Mouse (Mus musculus) spleen, postnatal 10 days (tissue): ENCODE measurements around the gene Sh3pxd2a.

Experiments used
- DNase-seq, 2 experiments: peaks; one replicate each; pipeline ENCODE4 v3.0.0; 2021 to 2022; ENCODE audit warnings: low spot score in 2 of 2

The Sh3pxd2a gene

DNA sequence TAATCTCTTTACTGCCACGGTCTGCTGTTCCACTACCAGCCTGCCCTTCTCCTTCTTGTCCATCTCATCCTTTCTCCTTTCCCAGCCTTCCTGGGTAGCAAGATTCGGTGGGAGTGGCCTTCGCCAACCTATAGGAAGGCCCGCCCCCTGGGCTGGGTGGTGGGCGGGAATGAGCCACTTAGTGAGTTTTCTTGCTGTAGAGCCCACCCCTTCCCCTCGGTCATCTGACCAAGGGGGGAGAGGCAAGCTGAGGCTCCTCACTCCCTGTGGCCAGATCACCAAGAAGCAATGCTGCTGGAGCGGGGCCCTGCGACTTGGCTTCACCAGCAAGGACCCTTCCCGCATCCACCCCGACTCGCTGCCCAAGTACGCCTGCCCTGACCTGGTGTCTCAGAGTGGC, 224.1 kb downstream of the Sh3pxd2a start:
- DNase-seq = no peak

DNA sequence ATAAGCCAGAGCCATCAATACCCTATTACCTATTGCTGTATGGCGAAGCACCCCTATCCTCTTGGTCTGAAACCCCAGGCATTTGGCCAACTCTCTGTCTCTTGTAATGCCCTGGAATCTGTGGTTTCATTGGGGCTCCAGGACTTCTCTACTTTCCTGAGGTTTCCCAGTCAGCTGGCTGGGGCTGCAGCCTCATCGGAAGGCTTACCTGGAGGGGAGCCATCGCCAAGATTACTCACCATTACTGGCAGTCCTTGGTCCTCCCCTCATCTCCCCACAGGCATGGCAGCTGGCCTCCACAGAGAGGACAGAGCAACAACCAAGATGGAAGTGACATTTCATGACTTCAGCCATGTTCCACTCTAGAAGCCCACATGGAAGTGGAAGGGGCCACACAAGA, 231.1 kb downstream of the Sh3pxd2a start:
- no peak for DNase-seq

DNA sequence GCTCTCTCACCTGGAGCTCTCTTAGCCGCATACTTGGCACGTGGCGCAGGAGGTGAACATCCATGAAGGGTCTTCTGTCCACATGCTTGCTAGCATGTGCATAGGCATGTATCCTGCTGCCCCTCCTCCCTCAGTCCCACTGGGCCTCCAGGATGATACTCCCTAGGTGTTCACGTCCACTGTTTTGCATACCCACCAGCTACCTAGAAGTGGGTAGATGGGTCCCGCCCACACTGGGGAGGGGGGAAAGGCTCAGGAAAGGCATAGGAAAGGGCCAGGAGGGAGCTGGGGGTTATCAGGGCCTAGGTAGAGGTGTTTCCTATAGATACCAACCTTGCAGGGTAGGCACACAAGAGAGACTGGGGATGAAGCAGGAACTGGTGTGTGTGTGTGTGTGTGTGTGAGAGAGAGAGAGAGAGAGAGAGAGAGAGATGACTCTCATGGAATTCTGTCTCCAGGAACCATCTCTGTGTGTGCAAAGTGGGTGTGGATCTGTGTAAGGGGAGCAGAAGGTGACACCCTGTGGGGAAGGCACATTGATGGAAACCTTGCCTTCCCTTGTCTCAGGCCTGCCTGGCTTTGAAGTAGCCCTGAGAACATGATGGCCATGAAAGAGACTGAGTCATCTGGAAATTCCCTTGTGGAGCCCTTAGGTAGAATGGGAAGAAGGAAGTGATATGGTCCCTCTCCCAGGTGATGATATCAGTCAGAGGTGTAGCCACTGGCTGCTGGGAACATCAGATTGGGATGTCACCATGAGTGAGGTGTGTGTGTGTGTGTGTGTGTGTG, 231.9 kb downstream of the Sh3pxd2a start:
- DNase-seq = no peak

DNA sequence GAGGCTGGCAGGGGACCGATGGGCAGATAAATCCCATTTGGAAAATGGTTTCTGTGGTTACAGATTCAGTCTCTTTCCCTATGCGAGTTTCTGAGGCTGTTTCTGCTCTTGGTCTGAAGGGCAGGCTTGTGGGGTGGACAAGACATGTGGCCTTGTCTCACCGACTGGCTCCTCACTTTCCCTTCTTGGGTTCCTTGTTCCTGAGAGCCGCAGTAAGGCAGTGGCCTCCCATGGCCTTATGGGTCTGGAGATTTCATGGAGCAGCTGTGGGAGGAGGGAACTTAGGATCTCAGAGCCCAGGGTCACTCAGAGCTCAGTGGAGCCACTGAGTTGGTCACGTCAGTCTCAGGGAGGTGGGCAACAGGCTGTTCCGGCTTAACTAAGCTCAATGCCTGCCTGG, 232.8 kb downstream of the Sh3pxd2a start:
- no peak for DNase-seq

DNA sequence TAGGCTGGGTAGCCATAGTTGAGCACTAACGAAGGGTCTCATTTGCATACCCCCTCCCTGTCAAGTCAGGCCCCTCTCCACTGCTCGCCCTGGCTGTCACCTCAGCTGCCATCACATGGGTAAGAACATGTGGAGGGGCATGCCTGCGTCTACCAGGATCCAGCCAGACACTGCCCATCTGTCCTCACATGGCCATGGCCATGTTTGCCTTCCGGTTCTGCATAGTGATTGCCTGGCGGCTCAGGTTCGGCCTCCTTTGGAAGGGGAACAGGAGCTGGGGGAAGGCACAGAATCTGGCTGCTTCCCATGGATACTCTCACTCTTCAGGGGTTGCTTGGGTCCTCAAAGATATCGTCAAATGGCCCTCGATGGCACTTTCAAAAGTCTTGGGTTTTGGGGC, 233.5 kb downstream of the Sh3pxd2a start:
- no peak for DNase-seq

DNA sequence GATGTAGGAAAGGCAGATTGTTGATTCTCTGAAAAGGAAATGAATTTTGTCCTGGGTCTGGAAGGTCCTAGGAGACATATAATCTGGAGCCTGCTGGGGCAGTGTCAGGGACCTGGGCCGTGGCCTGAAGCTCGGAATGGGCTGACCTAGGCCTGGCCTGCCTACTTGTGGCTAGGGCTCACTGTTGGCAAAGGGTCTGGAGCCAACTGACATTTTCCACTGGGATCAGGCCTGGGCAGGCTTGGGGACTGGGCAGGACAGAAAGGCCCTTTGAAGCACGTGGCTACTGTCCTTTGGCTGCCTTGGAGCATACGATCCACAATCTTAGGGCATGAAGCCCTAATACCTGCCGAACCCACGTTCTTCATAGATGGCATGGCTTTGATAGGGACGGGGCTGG, 234.1 kb downstream of the Sh3pxd2a start:
- DNase-seq = no peak

DNA sequence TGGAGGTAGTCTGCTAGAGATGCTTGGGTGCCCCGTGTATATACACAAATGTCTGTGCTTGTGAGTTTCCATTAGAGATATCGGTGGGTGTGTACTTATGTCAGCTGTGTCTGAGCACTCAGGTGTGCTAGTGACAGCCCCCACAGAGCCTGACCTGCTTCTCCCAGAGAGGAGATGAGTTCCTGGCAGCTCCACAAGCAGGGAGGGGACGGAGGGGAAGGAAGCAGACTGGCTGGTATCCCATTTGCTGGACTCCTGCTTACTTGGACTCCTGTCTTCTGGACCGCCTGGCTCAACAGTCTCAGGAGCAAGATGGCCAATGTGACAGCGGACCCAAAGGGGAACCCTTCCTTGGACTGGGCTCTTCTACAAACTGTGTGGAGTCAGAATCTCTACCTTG, 234.7 kb downstream of the Sh3pxd2a start:
- no peak for DNase-seq

DNA sequence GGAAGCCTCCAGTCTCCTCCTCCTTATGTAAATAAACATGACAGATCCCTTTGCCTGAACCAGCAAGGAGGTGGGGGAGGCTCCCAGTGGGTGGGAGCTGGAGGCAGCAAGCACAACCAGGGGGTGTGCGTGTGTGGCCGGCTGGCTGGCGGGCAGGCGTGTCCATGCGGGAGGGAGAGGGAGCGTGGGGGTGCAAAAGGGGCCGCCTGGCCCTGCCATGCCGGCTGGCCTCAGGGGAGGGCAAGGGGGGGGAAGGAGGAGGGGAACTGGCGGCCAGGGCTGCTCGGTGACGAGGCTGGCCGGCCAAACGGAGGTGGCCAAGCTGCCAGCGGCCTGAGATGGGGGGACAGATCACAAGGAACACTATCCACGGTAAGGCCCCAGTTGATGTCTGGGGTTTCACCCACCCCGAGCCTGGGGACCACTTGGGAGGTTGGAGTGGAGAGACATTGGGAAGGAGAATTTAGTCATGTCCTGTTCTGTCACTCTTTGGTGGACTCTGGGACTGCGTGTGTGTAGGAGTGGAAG, 235.4 kb downstream of the Sh3pxd2a start:
- DNase-seq = no peak

DNA sequence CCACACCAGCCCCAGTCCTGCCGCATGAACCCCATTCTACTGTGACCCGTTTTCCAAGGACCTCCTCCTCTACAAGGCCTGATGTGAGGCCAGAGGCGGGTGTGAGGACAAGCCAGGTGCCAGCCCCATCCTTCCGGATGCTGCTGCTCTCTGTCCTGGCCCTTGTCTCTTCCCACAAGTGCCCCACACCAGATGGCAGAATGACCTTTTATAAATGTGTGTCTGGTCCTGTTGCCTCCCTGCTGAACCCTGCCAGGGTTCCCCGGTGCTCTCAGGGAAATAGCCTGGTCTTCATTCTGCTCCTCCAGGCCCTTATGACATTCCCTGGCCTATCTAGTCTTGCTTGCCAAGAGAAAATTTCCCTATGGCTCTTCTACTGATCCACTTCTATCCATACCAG, 238.4 kb downstream of the Sh3pxd2a start:
- DNase-seq = no peak

DNA sequence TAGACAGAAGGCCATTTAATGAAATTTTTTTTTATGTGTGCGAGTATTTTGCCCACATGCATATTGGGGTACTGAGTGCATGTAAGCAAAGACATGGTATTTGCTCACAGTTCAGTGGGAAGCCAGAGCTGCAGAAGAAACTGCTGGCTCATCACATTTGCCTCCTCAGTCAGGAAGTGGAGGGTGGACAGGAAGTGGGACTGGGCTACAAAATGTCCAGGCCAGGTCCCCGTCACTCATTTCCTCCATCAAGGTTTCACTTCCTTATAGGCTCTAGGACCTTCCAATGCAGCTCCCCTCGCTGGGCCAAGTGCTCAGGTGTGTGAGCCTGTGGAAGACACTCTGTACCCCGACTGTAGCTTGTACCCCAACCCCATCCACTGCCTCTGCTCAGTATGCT, 239.5 kb downstream of the Sh3pxd2a start:
- peak in 1 of 2 experiments; percentile 17 for DNase-seq

DNA sequence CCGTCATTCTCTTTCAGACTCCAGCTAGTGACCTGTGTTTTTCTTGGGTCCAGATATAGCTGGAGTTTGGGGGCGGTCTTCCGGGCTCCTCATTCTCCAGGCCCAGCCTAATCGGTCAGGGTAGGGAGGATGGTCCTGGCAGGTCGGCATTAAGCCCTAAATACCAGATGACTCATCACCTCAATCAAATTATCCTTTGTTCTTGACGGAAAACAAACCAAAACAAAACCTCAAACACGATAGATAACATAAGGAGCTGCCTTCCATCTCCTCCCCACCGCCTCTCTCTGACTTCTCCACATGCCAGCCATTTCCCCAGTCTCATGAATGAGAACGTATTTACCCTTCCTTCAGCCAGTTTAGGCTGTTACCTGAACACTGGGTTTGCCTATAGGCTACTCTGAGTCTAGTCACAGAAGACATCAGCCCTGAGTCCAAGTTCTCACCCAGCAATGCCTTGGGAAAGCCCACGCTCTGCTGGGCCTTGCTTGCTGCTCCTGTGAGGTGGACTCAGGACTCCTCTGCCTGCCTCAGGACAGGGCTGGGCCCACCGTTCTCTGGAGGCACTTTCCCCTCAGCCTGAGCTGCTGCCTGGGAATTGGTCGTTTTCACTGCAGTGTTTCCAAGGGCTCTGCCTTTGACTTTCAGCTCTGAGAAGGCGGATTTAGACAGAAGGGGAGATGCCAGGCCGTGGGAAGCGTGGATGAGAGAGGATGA, 241.2 kb downstream of the Sh3pxd2a start:
- no peak for DNase-seq

DNA sequence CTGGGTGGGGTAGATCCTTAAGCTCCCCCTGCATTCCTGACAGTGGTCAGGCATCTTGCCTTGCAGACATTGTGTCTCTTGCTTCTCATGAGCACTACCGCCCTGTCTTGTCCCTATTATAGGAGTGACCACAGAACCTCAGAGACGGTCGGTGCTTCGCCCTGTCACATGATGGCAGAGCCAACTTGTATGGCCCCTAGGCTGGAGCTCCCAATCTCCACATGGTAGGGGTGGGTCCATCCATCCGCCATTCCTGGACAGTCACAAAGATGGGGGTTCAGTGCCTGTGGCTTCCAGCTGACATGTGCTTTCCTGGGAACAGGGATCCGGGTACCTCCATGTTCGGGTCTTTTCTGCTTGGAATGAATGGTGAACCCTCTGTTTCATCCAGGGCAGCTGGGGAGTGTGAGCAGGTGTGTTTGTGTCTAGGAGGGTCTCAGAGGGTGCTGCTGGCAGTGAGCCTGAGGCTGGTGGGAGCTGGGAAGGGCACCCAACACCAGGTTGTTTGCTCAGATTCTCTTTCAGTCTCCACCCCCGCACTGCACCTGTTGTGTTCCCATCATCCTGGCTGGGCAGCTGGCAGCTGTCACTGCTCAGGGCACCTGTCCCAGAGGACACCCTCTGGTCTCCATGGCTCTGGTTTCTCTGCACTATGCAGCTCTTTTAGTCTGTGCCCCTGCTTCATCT, 241.9 kb downstream of the Sh3pxd2a start:
- DNase-seq = no peak

DNA sequence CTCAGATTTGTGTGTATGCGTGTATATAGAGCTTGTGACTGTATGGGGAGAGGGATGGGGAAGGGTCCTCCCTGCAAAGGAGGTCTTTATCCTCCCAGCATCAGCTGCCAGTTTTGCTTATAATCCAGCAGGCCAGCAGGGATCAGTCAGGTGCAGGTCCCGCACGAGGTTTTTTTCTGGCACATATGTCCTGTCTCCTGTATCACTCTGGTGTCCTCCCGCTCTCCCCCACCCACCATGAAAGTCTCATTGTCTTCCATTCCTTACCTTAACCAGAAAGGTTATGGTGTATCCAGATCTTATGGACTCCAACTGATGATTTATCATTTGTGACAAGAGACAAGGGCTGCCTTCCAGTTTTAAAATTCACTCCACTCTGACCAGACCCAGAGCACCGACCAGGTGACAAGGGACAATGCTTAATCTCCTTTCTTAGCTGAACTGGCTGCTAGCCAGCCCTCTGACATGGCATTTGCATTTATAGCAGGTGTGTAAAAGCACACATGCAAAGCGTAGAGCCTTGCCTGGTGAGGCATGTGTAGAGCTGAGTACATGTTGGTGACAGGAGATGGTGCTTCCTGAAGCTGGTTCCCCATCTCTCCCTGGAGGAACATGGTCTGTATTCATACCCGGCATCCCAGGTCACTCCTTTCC, 242.6 kb downstream of the Sh3pxd2a start:
- no peak for DNase-seq

DNA sequence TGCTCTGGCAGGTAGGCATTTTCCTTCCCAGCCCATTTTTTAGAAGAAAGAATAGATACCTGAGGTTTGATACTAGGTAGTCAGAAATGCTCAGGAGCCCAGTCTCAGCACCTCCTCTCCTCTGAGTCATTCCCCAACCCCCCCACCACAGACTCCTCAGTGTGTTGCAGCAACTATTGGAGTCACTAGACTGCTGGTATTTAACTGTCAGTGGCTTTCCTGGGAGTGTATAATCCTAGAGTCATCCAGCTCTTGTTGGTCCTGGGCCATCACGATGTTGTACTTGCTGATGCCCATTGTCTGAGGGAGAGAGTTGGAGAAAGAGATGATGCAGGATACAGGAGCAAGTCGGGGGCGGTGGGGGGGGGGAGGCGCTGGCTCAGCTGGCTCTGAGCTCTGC, 243.2 kb downstream of the Sh3pxd2a start:
- no peak for DNase-seq

DNA sequence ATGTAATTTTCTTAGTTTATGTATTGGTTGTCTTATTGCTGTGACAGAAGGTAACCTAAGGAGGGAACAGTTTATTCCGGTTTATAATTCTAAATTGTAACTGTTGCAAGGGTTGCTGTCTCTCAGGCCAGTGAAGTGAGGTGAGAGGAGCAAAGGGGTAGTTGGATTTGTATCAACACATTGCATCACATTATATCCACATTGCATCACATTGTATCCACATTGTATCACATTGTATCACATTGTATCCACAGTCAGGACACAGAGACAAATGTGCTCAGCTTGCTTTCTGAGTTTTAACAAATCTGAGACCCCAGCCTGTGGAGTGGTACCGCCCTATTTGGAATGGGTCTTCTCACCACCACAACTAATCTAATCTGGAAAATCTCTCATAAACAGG, 244.0 kb downstream of the Sh3pxd2a start:
- no peak for DNase-seq

DNA sequence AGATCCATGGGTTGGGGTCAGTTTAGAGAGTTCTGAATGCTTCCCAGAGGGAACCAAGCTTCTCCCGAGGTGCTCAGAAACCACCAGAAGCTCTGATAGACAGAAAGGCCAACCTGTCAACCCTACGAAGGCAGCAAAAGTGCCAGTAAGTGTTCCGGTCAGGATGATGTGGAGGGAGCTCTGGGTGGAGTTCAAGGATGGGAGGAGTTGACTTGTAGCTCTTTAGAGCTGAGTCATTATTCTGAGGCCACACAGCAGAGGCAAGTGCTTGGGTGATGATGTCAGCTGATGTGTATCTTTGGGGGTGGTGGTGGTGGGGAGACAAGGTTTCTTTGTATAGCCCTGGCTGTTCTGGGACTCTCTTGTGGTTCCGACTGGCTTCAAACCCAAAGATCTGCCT, 244.6 kb downstream of the Sh3pxd2a start:
- no peak for DNase-seq

DNA sequence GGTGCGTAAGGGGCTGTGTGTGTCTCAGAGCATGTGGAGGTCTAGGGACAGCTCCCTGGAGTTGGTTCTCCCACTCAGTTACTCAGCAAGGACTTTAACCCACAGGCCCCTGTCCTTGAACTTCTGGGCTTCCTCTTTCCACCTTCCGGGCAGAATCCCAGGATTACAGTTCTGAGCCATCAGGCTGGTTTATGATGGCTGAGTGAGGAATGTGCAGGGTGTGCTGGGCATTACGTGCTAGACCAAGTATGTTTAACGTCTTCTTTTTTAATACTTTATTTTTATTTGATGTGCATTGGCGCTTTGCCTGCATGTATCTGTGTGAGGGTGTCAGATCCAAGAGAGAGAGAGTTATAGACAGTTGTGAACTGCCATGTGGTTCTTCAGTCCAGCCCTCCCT, 247.4 kb downstream of the Sh3pxd2a start:
- DNase-seq = no peak

DNA sequence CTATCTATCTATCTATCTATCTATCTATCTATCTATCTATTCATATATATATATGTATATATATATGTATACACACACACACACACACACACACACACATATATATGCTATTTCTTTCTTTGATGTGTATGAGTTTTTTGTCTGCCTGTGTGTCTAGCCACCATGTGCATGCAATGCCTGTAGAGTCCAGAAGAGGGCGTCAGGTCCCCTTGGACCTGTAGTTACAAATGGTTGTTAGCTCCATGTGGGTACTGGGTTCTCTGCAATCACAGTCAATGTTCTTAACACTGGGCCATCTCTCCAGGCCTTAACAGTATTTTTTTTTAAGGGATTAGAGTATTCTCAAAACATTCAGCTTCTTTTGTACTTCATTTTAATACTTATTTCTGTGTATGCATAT, 250.7 kb downstream of the Sh3pxd2a start:
- DNase-seq = peak in 1 of 2 experiments; percentile 28

DNA sequence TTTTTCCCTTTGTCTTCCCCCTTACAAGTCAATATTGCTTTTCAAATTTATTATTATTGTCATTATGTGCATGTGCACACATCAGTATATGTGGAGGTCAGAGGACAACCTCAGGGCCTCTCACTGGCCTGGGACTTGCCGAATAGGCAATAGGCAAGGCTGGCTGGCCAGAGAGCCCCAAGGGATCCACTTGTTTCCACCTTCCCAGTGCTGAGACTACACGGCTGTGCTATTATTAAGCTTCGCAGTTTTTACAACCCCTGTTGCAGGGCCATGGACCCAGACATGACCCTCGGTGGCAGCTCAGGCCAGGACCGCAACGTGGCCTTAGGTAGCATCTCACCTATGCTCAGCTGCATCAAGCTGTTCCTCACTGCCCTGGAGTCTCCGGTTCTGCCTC, 251.8 kb downstream of the Sh3pxd2a start:
- DNase-seq = no peak

DNA sequence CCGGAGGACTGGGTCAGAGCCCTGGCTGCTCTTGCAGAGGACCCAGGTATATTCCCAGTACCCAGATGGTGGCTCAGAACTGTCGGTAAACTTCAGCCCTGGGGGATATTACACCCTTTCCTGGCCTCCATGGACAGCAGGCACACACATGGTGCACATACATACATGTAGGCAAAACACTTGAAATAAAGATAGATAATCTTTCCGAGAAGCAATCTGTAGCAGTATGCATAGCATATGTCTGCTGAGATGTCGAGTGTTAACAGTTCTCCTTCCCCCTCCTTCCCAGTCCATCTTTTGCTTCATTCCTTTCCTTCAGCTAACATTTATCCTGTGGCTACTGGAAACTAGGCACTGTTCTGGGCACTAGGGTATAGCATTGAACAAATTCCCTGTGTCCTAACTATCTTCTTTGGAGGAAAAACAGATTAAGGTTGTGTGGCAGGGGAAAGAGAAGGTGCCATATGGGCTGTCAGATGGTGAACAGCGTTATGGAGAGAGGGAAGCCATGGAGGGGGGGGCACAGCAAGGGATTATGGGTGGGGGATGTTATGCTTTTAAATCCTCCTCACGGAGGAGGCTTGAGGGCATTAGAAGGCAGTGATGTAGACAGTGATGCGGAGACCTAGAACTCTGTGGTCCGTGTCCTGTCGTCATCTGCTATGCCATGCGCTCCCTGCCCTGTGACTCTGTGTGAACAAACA, 252.4 kb downstream of the Sh3pxd2a start:
- no peak for DNase-seq

DNA sequence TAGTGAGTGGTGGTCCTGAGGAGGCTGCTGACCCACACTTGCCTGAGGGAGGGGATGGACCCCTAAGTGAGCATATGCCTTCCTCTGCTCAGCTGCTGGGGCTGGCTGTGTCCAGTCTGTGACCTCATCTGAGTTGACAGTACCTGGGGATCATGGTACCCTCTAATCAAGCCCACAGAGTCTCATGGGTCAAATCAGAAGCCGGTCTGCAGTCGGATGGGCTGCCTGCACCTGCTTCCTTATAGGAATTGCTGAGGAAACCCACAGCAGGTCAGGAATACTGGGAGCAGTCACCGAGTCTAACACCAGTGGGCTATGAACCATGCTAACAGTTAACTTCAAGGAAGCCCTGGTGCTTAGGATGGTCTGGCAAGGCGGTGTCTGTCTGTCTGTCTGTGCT, 253.8 kb downstream of the Sh3pxd2a start:
- no peak for DNase-seq
